Mouse (Mus musculus) lung, postnatal 0 days (tissue): Measurements from ENCODE around the gene Cbx1. TPM values are rescaled to one million over a fixed set of nuclear protein-coding genes. Genes with fewer than 3 reads are reported as not detected.

ENCODE experiments used
- ATAC-seq: fragments of 200-750 bp; cut with Nextera tagmentation; 2 replicates; pipeline ENCODE4 v1.8.0; 2017; ENCODE audit warnings: moderate library complexity
- DNase-seq: peaks from one replicate; pipeline ENCODE4 v3.0.0-alpha.2; 2016; ENCODE audit warnings: low spot score
- H3K27ac ChIP-seq: fragments of 300-500 bp; sonication (generic); 2 replicates; pipeline ENCODE4 v1.5.1; 2014; ENCODE audit warnings: antibody characterized with exemption, mild to moderate bottlenecking, low read length, mixed read lengths
- H3K27me3 ChIP-seq: fragments of 300-500 bp; sonication (generic); replicated peaks from 2 replicates; pipeline ENCODE4 v1.6.1; 2014; ENCODE audit warnings: low read length, mixed read lengths; ENCODE audit not compliant: insufficient read depth
- H3K36me3 ChIP-seq: fragments of 300-500 bp; sonication (generic); 2 replicates; pipeline ENCODE4 v1.6.1; 2014; ENCODE audit warnings: low read length, mixed read lengths; ENCODE audit not compliant: insufficient read depth
- H3K4me1 ChIP-seq: fragments of 300-500 bp; sonication (generic); 2 replicates; pipeline ENCODE4 v1.6.1; 2014; ENCODE audit warnings: antibody characterized with exemption, low read depth, low read length, mixed read lengths; ENCODE audit not compliant: insufficient read depth
- H3K4me2 ChIP-seq: fragments of 300-500 bp; sonication (generic); replicated peaks from 2 replicates; pipeline ENCODE4 v1.6.1; 2014; ENCODE audit warnings: low read depth, mild to moderate bottlenecking, low read length, moderate library complexity, mixed read lengths
- H3K4me3 ChIP-seq: fragments of 300-500 bp; sonication (generic); 2 replicates; pipeline ENCODE4 v1.5.1; 2014; ENCODE audit warnings: low read depth, low read length
- H3K9ac ChIP-seq: fragments of 300-500 bp; sonication (generic); replicated peaks from 2 replicates; pipeline ENCODE4 v1.6.1; 2014; ENCODE audit warnings: low read depth, mild to moderate bottlenecking
- H3K9me3 ChIP-seq: fragments of 300-500 bp; sonication (generic); 2 replicates; pipeline ENCODE4 v1.6.1; 2016; ENCODE audit warnings: low read length, mixed read lengths
- CTCF ChIP-seq: IDR thresholded peaks from 2 replicates; pipeline ENCODE4 v1.5.1; 2016; ENCODE audit warnings: antibody characterized with exemption, mild to moderate bottlenecking
- EP300 ChIP-seq: IDR thresholded peaks from 2 replicates; pipeline ENCODE4 v1.6.1; 2016; ENCODE audit warnings: antibody characterized with exemption, mild to moderate bottlenecking, control low read depth
- WGBS: fragments of 180-500 bp; shearing (Covaris S2); extraction: QIAGEN DNeasy Blood & Tissue Kit; methylation state at CpG from one replicate; pipeline ENCODE4 v1.1.7; 2014; 5-methylcytosine and 5-hydroxymethylcytosine counted together
- polyA plus RNA-seq: library from polyadenylated mRNA; unstranded; fragments of >200 nt; fragmentation: Nextera tagmentation; extraction: Ambion mirVana; gene quantifications from 2 replicates; pipeline ENCODE4 v1.2.1, GENCODE M21; 2015

Cbx1 gene
- polyA plus RNA-seq, 1 experiment from 2014 or later, result 48.6 TPM

DNA sequence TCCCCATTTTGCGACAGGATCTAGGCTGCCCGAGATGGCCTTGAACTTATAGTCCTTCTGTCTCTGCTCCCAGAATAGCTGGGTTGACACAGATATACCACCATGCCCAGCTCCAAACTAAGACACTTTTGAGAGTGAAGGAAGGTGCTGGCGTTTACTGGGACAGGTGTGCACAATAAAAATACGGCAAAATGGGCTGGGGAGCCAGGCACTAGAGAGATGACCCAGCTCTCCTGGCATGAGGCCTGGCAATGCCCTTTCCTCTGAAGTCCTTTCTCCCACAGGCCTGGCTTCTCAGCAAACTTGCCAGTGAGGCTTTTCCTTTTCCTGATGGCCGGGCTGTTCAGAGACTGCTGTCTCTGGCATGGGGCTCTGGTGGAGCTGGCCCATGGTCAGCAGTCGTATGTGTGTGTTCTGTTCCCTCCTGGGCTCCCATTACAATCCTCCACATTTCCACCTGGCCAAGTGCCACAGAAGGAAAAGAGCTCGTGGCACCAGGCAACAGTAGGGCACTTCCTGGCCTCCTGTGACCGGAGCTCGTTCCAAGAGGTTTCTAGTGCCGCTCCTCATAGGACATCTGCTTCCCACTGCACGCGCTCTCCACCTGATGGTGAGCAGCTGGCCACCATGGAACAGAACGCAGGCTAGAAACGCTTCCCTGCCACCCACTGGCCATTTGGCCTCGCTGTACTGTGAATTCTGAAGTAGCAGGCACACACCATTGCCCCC lies 26.0 kb upstream of the Cbx1 start:
- no peaks in the 10 kb centered on the region for H3K27me3 ChIP-seq
- no peaks in the 10 kb centered on the region for H3K9me3 ChIP-seq
- no peak overlapping the region for H3K27ac ChIP-seq
- 52% methylated on average over 15 of the region's 15 CpGs for WGBS
- ATAC-seq (peak; percentile 35), DNase-seq (peak; percentile 31)
- no peak overlapping the region for H3K9ac ChIP-seq
- H3K36me3 ChIP-seq, result 0 out of 2 replicates have a peak, but pooled peaks cover 3% of the 10 kb centered on the region
- no peak overlapping the region for H3K4me3 ChIP-seq
- H3K4me1 ChIP-seq, result peaks cover 9% of the 10 kb centered on the region; the same call in 1 of the 2 replicates
- TF ChIP-seq EP300 (no peak), CTCF (peak; percentile 18; the same call in 1 of the 2 replicates)
- H3K4me2 ChIP-seq, result no peak overlapping the region

- no peak for DNase-seq
- no peak overlapping the region for H3K4me2 ChIP-seq
Observed at GRCm38 (mm10) chr11:96764511-96765350, 24.2 kb upstream of the Cbx1 start.

DNA sequence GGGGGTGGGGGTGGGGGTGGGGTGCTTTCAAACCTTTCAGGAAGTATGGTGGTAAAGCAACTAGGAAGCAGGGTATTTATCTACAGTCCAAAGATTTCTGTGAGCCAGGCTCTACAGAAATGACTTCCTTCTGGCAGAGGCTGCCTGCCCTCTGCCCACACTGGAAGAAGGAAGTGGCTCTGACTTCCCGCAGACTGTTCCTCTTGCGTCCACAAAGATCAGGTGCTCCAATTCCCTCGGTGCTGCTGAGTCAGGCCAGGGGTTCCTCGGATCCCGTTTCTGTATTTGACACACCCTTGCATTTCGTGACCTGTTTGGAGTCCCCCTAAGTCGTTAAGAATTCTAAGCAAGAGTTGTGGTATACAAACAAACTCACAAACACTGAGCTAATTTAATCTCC lies 23.3 kb upstream of the Cbx1 start:
- ATAC-seq (peak; percentile 62), DNase-seq (peak; percentile 78)
- no peak overlapping the region for H3K4me2 ChIP-seq
- no peaks in the 10 kb centered on the region for H3K27me3 ChIP-seq
- peak overlapping the region; percentile 62 for H3K27ac ChIP-seq
- peaks cover 11% of the 10 kb centered on the region; the same call in 1 of the 2 replicates for H3K4me1 ChIP-seq
- H3K9me3 ChIP-seq, result no peaks in the 10 kb centered on the region
- peaks cover 3% of the 10 kb centered on the region; the same call in 1 of the 2 replicates for H3K36me3 ChIP-seq
- H3K4me3 ChIP-seq, result no peak overlapping the region
- H3K9ac ChIP-seq, result no peak overlapping the region
- WGBS, result 31% methylated on average over 7 of the region's 7 CpGs
- TF ChIP-seq EP300 (no peak), CTCF (no peak)

More at GRCm38 (mm10) chr11:96764511-96765350, 24.2 kb upstream of the Cbx1 start:
- H3K4me3 ChIP-seq, result no peak overlapping the region
- no peaks in the 10 kb centered on the region for H3K27me3 ChIP-seq
- H3K9me3 ChIP-seq, result no peaks in the 10 kb centered on the region
- no peak for ATAC-seq
- H3K4me1 ChIP-seq, result peaks cover 11% of the 10 kb centered on the region; the same call in 1 of the 2 replicates
- peak overlapping the region; percentile 62; the same call in 1 of the 2 replicates for H3K27ac ChIP-seq
- H3K9ac ChIP-seq, result no peak overlapping the region
- TF ChIP-seq CTCF, result no peak
- TF ChIP-seq EP300, result no peak
- 0 out of 2 replicates have a peak, but pooled peaks cover 3% of the 10 kb centered on the region for H3K36me3 ChIP-seq
- WGBS, result 58% methylated on average over 13 of the region's 13 CpGs

DNA sequence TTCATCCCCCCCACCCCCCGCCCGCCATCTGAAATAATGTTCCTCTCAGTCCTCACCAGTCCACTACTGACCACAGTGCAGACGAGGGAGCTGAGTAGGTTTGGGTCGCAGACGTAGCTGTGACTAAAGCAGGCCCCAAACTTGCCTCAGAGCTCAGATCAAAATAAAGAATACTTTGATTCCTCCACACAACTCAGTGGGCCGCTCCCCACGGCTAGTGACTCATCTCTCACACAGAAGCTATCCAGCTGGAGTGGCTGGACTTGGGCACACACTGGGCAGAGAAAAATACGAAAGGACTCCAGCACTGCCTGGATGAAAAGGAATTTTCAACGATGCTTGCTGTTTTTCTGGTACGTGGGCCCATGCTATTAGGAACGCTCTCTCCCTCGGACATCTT lies 22.4 kb upstream of the Cbx1 start:
- DNase-seq (peak; percentile 34), ATAC-seq (no peak; the same call in 1 of the 2 replicates)
- WGBS, result 69% methylated on average over 12 of the region's 12 CpGs
- H3K4me2 ChIP-seq, result no peak overlapping the region
- TF ChIP-seq CTCF (no peak), EP300 (no peak)
- no peaks in the 10 kb centered on the region for H3K9me3 ChIP-seq
- no peaks in the 10 kb centered on the region for H3K27me3 ChIP-seq
- no peak overlapping the region for H3K4me3 ChIP-seq
- peaks cover 11% of the 10 kb centered on the region; the same call in 1 of the 2 replicates for H3K4me1 ChIP-seq
- H3K36me3 ChIP-seq, result peaks cover 3% of the 10 kb centered on the region; the same call in 1 of the 2 replicates
- H3K9ac ChIP-seq, result no peak overlapping the region
- H3K27ac ChIP-seq, result peak overlapping the region; percentile 62; the same call in 1 of the 2 replicates

DNA sequence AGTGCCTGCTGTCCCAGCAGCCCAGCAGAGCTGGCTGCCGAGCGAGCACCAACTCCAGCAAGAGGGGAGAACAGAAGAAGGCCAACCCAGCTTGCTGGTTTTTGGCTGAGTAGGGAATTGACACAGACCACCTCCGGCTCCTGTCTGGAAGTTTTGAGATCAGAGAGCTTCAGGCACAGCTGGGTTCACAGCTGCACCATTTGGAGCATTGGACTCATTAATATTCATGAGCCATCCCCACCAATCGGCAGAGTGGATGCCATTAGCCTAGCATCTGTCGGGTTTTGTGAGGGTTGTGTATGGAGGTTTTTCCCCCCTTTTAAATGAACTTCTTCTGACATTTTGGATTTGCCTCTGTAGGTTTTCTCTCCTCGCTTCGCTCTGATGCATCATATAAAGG lies 21.8 kb upstream of the Cbx1 start:
- H3K9me3 ChIP-seq, result no peaks in the 10 kb centered on the region
- H3K27ac ChIP-seq, result no peak overlapping the region
- H3K4me1 ChIP-seq, result peaks cover 11% of the 10 kb centered on the region; the same call in 1 of the 2 replicates
- H3K4me3 ChIP-seq, result no peak overlapping the region
- no peak for DNase-seq
- no peak for TF ChIP-seq CTCF
- no peak for TF ChIP-seq EP300
- H3K9ac ChIP-seq, result no peak overlapping the region
- no peak for ATAC-seq
- H3K36me3 ChIP-seq, result peaks cover 9% of the 10 kb centered on the region; the same call in 1 of the 2 replicates
- H3K27me3 ChIP-seq, result no peaks in the 10 kb centered on the region
- WGBS, result 74% methylated on average over 7 of the region's 7 CpGs
- no peak overlapping the region for H3K4me2 ChIP-seq

DNA sequence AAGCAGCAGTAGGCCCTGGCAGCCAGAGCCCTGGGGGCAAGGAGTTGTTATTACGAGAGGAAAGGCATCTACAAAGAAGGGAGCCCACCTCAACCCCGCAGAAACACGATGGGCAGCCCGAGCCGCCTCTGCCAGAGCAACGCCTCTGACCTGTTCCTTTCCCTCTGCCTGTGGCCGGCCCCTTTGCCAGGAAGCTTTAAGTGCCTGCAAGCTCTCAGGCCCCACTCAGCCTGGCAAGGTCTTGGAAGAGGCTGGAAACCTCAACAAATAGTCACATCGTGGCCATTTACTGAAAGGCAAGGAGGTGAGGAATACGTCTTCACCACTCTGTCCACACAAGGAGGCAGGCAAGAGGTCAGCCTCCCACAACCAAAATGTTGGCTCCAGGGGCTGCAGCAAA lies 20.7 kb upstream of the Cbx1 start:
- 40% methylated on average over 9 of the region's 9 CpGs for WGBS
- Histone ChIP-seq H3K27me3 (no peaks in the 10 kb centered on the region), H3K4me1 (peaks cover 4% of the 10 kb centered on the region; the same call in 1 of the 2 replicates), H3K36me3 (peaks cover 19% of the 10 kb centered on the region; the same call in 1 of the 2 replicates), H3K4me3 (no peak overlapping the region), H3K27ac (peak overlapping the region; percentile 49; the same call in 1 of the 2 replicates), H3K9ac (no peak overlapping the region), H3K4me2 (0 out of 2 replicates have a peak overlapping the region, but pooled peaks have one; percentile 14), H3K9me3 (no peaks in the 10 kb centered on the region)
- DNase-seq, result peak; percentile 69
- TF ChIP-seq CTCF, result no peak
- no peak for TF ChIP-seq EP300
- peak; percentile 72 for ATAC-seq
